Mouse (Mus musculus) heart, embryonic 12.5 days (tissue): ENCODE measurements around the gene Tfr2. TPM values are rescaled to one million over a fixed set of nuclear protein-coding genes. Genes with fewer than 3 reads are reported as not detected.

Experiments used
- ATAC-seq: fragments of 200-750 bp; cut with Nextera tagmentation; 2 replicates; pipeline ENCODE4 v1.8.0; 2017; ENCODE audit warnings: moderate TSS enrichment, moderate library complexity; ENCODE audit not compliant: insufficient number of reproducible peaks, low FRiP score
- H3K27ac ChIP-seq: fragments of 300-500 bp; sonication (generic); 2 replicates; pipeline ENCODE4 v1.5.1; 2016; ENCODE audit warnings: mild to moderate bottlenecking, moderate library complexity; ENCODE audit not compliant: poor library complexity, severe bottlenecking
- H3K27me3 ChIP-seq: fragments of 300-500 bp; sonication (generic); replicated peaks from 2 replicates; pipeline ENCODE4 v1.6.1; 2016; ENCODE audit warnings: mild to moderate bottlenecking, moderate library complexity
- H3K36me3 ChIP-seq: fragments of 300-500 bp; sonication (generic); 2 replicates; pipeline ENCODE4 v1.6.1; 2016; ENCODE audit warnings: mild to moderate bottlenecking, moderate library complexity
- H3K4me1 ChIP-seq: fragments of 300-500 bp; sonication (generic); replicated peaks from 2 replicates; pipeline ENCODE4 v1.6.1; 2016; ENCODE audit warnings: mild to moderate bottlenecking
- H3K4me2 ChIP-seq: fragments of 300-500 bp; sonication (generic); 2 replicates; pipeline ENCODE4 v1.6.1; 2016; ENCODE audit warnings: mild to moderate bottlenecking, moderate library complexity
- H3K4me3 ChIP-seq: fragments of 300-500 bp; sonication (generic); 2 replicates; pipeline ENCODE4 v1.5.1; 2016; ENCODE audit warnings: mild to moderate bottlenecking
- H3K9ac ChIP-seq: fragments of 300-500 bp; sonication (generic); 2 replicates; pipeline ENCODE4 v1.6.1; 2016; ENCODE audit warnings: mild to moderate bottlenecking, moderate library complexity
- H3K9me3 ChIP-seq: fragments of 300-500 bp; sonication (generic); replicated peaks from 2 replicates; pipeline ENCODE4 v1.6.1; 2016; ENCODE audit warnings: mild to moderate bottlenecking, moderate library complexity
- WGBS: fragments of 180-500 bp; shearing (Covaris S2); methylation state at CpG from one replicate; pipeline ENCODE4 v1.1.7; 2016; 5-methylcytosine and 5-hydroxymethylcytosine counted together
- polyA plus RNA-seq: library from polyadenylated mRNA; unstranded; fragments of >200 nt; fragmentation: Nextera tagmentation; extraction: Ambion mirVana; gene quantifications from 2 replicates; pipeline ENCODE4 v1.2.1, GENCODE M21; 2016

Tfr2 gene
- 0.51 and 1.9 TPM in 2 replicates for polyA plus RNA-seq

GRCm38 (mm10) chr5:137569665-137570064 is at the start of gene Tfr2:
TSS of gene Tfr2 (plus strand) at chr5:137569840.
- no peak within 1 kb of the TSS for H3K4me3 ChIP-seq
- H3K27me3 ChIP-seq, result peaks cover 41% of the 10 kb centered on the region
- H3K9ac ChIP-seq, result no peak within 1 kb of the TSS
- H3K4me2 ChIP-seq, result peak within 1 kb of the TSS; percentile 43
- H3K27ac ChIP-seq, result no peak within 1 kb of the TSS
- WGBS, result 23% methylated on average over 9 of the region's 9 CpGs
- peak; percentile 79 for ATAC-seq
- H3K36me3 ChIP-seq, result no peaks in the 10 kb centered on the region
- 0 out of 2 replicates have a peak, but pooled peaks cover 3% of the 10 kb centered on the region for H3K9me3 ChIP-seq
- peaks cover 12% of the 10 kb centered on the region for H3K4me1 ChIP-seq

GRCm38 (mm10) chr5:137521861-137522260 is 47.8 kb upstream of the Tfr2 start:
- Histone ChIP-seq H3K9ac (no peak overlapping the region), H3K4me3 (no peak overlapping the region), H3K4me1 (peaks cover 9% of the 10 kb centered on the region), H3K27me3 (no peaks in the 10 kb centered on the region), H3K9me3 (no peaks in the 10 kb centered on the region), H3K36me3 (peaks cover 96% of the 10 kb centered on the region), H3K4me2 (no peak overlapping the region), H3K27ac (no peak overlapping the region)
- WGBS, result 79% methylated on average over 9 of the region's 9 CpGs
- ATAC-seq, result no peak

- ATAC-seq, result no peak
- Histone ChIP-seq H3K36me3 (peaks cover 96% of the 10 kb centered on the region), H3K4me3 (no peak overlapping the region), H3K9ac (no peak overlapping the region), H3K27me3 (no peaks in the 10 kb centered on the region), H3K4me2 (no peak overlapping the region), H3K9me3 (no peaks in the 10 kb centered on the region), H3K27ac (no peak overlapping the region), H3K4me1 (peaks cover 13% of the 10 kb centered on the region)
- 81% methylated on average over 11 of the region's 11 CpGs for WGBS
Observed at GRCm38 (mm10) chr5:137522711-137523110, 46.9 kb upstream of the Tfr2 start.

GRCm38 (mm10) chr5:137523396-137524250 is 46.0 kb upstream of the Tfr2 start:
- no peak overlapping the region for H3K9ac ChIP-seq
- peaks cover 96% of the 10 kb centered on the region for H3K36me3 ChIP-seq
- WGBS, result 85% methylated on average over 25 of the region's 25 CpGs

GRCm38 (mm10) chr5:137524251-137524515 is 45.5 kb upstream of the Tfr2 start:
- no peak for ATAC-seq
- no peaks in the 10 kb centered on the region for H3K27me3 ChIP-seq
- H3K4me1 ChIP-seq, result peaks cover 18% of the 10 kb centered on the region
- no peak overlapping the region for H3K4me2 ChIP-seq
- WGBS, result 86% methylated on average over 8 of the region's 8 CpGs
- H3K27ac ChIP-seq, result no peak overlapping the region
- no peaks in the 10 kb centered on the region for H3K9me3 ChIP-seq
- no peak overlapping the region for H3K9ac ChIP-seq
- H3K36me3 ChIP-seq, result peaks cover 96% of the 10 kb centered on the region
- no peak overlapping the region for H3K4me3 ChIP-seq

More at GRCm38 (mm10) chr5:137523396-137524250, 46.0 kb upstream of the Tfr2 start:
- Histone ChIP-seq H3K4me3 (no peak overlapping the region), H3K27me3 (no peaks in the 10 kb centered on the region), H3K4me2 (no peak overlapping the region), H3K27ac (no peak overlapping the region), H3K4me1 (peaks cover 18% of the 10 kb centered on the region), H3K9me3 (no peaks in the 10 kb centered on the region)
- ATAC-seq, result no peak

- H3K36me3 ChIP-seq, result peaks cover 96% of the 10 kb centered on the region
- no peak overlapping the region for H3K9ac ChIP-seq
- no peaks in the 10 kb centered on the region for H3K9me3 ChIP-seq
- H3K27ac ChIP-seq, result no peak overlapping the region
- no peak overlapping the region for H3K4me2 ChIP-seq
- no peak for ATAC-seq
- H3K27me3 ChIP-seq, result no peaks in the 10 kb centered on the region
- WGBS, result 86% methylated on average over 13 of the region's 13 CpGs
- H3K4me1 ChIP-seq, result peaks cover 20% of the 10 kb centered on the region
- no peak overlapping the region for H3K4me3 ChIP-seq
Observed at GRCm38 (mm10) chr5:137524671-137525070, 45.0 kb upstream of the Tfr2 start.

GRCm38 (mm10) chr5:137525511-137525910 is 44.1 kb upstream of the Tfr2 start:
- Histone ChIP-seq H3K4me2 (no peak overlapping the region), H3K36me3 (peaks cover 94% of the 10 kb centered on the region), H3K27me3 (no peaks in the 10 kb centered on the region), H3K4me3 (no peak overlapping the region), H3K9me3 (no peaks in the 10 kb centered on the region), H3K27ac (peak overlapping the region; percentile 28; the same call in 1 of the 2 replicates), H3K4me1 (peaks cover 28% of the 10 kb centered on the region), H3K9ac (no peak overlapping the region)
- WGBS, result 79% methylated on average over 16 of the region's 16 CpGs
- no peak for ATAC-seq

GRCm38 (mm10) chr5:137526192-137526936 is 43.3 kb upstream of the Tfr2 start:
- ATAC-seq, result no peak; the same call in 1 of the 2 replicates
- 0 out of 2 replicates have a peak overlapping the region, but pooled peaks have one; percentile 12 for H3K9ac ChIP-seq
- peak overlapping the region; percentile 22; the same call in 1 of the 2 replicates for H3K27ac ChIP-seq
- no peak overlapping the region for H3K4me2 ChIP-seq
- peaks cover 86% of the 10 kb centered on the region for H3K36me3 ChIP-seq
- no peaks in the 10 kb centered on the region for H3K27me3 ChIP-seq
- peaks cover 33% of the 10 kb centered on the region for H3K4me1 ChIP-seq
- 53% methylated on average over 16 of the region's 16 CpGs for WGBS
- no peak overlapping the region for H3K4me3 ChIP-seq
- no peaks in the 10 kb centered on the region for H3K9me3 ChIP-seq

- Histone ChIP-seq H3K9ac (peak overlapping the region; percentile 28; the same call in 1 of the 2 replicates), H3K4me1 (peaks cover 33% of the 10 kb centered on the region)
- WGBS, result 66% methylated on average over 1 of the region's 1 CpGs
Observed at GRCm38 (mm10) chr5:137527413-137527812, 42.2 kb upstream of the Tfr2 start.

GRCm38 (mm10) chr5:137528247-137528968 is 41.2 kb upstream of the Tfr2 start:
- no peak for ATAC-seq
- Histone ChIP-seq H3K4me1 (peaks cover 33% of the 10 kb centered on the region), H3K4me3 (no peak overlapping the region), H3K36me3 (peaks cover 65% of the 10 kb centered on the region), H3K27ac (no peak overlapping the region), H3K9me3 (no peaks in the 10 kb centered on the region), H3K27me3 (no peaks in the 10 kb centered on the region), H3K9ac (no peak overlapping the region), H3K4me2 (no peak overlapping the region)
- WGBS, result 82% methylated on average over 22 of the region's 22 CpGs

More at GRCm38 (mm10) chr5:137527413-137527812, 42.2 kb upstream of the Tfr2 start:
- H3K9me3 ChIP-seq, result no peaks in the 10 kb centered on the region
- peaks cover 75% of the 10 kb centered on the region for H3K36me3 ChIP-seq
- no peak for ATAC-seq
- no peaks in the 10 kb centered on the region for H3K27me3 ChIP-seq
- H3K4me2 ChIP-seq, result no peak overlapping the region
- no peak overlapping the region for H3K4me3 ChIP-seq
- H3K27ac ChIP-seq, result no peak overlapping the region
